In the genomic region with DNA sequence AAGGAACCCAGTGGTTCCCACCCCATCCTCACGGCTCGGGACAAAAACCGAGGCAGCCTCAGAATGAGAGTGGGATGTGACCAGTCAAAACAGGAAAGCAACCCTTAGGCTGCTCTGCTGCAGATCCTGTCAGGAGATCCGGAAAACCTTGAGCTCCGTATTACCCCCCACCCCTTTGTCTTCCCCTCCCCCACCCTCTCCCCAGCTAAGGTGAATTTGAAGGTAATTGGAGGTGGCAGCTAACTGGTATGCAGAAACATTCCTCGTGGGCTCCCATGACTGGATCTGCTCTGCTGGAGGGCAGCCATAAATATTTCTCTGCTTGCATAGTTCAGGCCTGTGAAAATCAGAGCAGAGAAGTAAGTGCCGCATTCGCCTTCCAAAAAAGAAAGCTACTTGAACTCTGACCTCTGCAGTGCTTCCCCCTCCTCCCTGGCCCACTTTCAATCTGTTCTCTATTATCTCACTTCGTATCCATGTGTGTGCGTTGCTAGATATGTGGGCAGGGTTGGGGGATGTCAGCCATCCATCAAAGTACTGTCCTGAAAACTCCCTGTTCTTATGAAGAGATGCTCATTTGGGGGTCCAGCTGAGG, we compare ENCODE assay signal across 9 mouse cellular contexts.
DNase-seq lines count a peak whose midpoint lies in the region; ATAC-seq and TF ChIP-seq lines count a peak whose summit lies in the region.
"Had no signal": no experiment of that assay in that cellular context is flagged by ENCODE, and none has a peak within 500 bp of the region (broad histone marks: within the 10 kb centered on the region; RNA-seq: fewer than 3 reads in every experiment).

No protein-coding gene starts in this region.

- 38% methylated on average over 10 of the region's 10 CpGs for WGBS in hindbrain, postnatal 0 days

- no peaks in the 10 kb centered on the region for H3K9me3 ChIP-seq in hindbrain, postnatal 0 days (ENCODE audit: low read length)
- H3K9me3 ChIP-seq: neural tube, embryonic 13.5 days had no signal

- no peaks in the 10 kb centered on the region for H3K27me3 ChIP-seq in hindbrain, postnatal 0 days (ENCODE audit: insufficient read depth, low read length)
- H3K27me3 ChIP-seq: neural tube, embryonic 13.5 days had no signal

- ATAC-seq in hindbrain, postnatal 0 days, result 0 out of 2 replicates have a peak, but pooled peaks have one; percentile 29
- ATAC-seq in granulocyte monocyte progenitor cell, adult 5-6 weeks (replicated peaks; ENCODE audit: poor library complexity, severe bottlenecking), result no peak

- TF ChIP-seq CTCF in hindbrain, postnatal 0 days (IDR thresholded peaks at IDR 0.05; ENCODE audit: low read depth), result no peak

- no peak overlapping the region for H3K4me2 ChIP-seq in hindbrain, postnatal 0 days (ENCODE audit: low read depth, low read length)
- H3K4me2 ChIP-seq: neural tube, embryonic 13.5 days had no signal

- H3K4me1 ChIP-seq in hindbrain, postnatal 0 days (ENCODE audit: insufficient read depth, low read length), result no peaks in the 10 kb centered on the region

- H3K9ac ChIP-seq in hindbrain, postnatal 0 days (replicated peaks; ENCODE audit: low read length), result no peak overlapping the region
- H3K9ac ChIP-seq: neural tube, embryonic 13.5 days had no signal

- peak; percentile 66 for DNase-seq in ES-CJ7 (ENCODE audit: low read depth, low spot score)
- DNase-seq in embryo, embryonic 11 days, result peak; percentile 75
- DNase-seq in hindbrain, postnatal 0 days (ENCODE audit: low spot score), result peak; percentile 14
- peak; percentile 68 for DNase-seq in lung, postnatal 10 days
- no peak for DNase-seq in cerebellum, postnatal 14 days
- no peak for DNase-seq in T-cell, adult 2 months (ENCODE audit: low spot score)
- DNase-seq in adrenal gland, postnatal 10 days, result no peak

- H3K4me3 ChIP-seq in hindbrain, postnatal 0 days (ENCODE audit: low read length), result no peak overlapping the region
- H3K4me3 ChIP-seq: neural tube, embryonic 13.5 days had no signal

- H3K36me3 ChIP-seq in hindbrain, postnatal 0 days (ENCODE audit: insufficient read depth, low read length), result no peaks in the 10 kb centered on the region
- H3K36me3 ChIP-seq: neural tube, embryonic 13.5 days had no signal

- no peak overlapping the region for H3K27ac ChIP-seq in hindbrain, postnatal 0 days
- H3K27ac ChIP-seq: neural tube, embryonic 13.5 days had no signal

Comparison
In these comparisons a context has a peak if more than half of its experiments do, and no peak if none do; other contexts are left out.
1. DNase-seq: peak in ES-CJ7 (single experiment), embryo, embryonic 11 days (single experiment), hindbrain, postnatal 0 days (single experiment) and lung, postnatal 10 days (single experiment); none in cerebellum, postnatal 14 days (0 of 2), T-cell, adult 2 months (single experiment) and adrenal gland, postnatal 10 days (single experiment).